Mouse (Mus musculus): ENCODE data around the gene Ctr9. TPM values are rescaled to one million over a fixed set of nuclear protein-coding genes. Genes with fewer than 3 reads are reported as not detected.

Gene Ctr9
- 10 to 100 TPM; 27.2 to 30.3 TPM for total RNA-seq (2021)
- long read RNA-seq, experiment 1, full-length matches to known transcripts: 11 of 17 reads
- long read RNA-seq, experiment 1, partial matches to known transcripts: 3 of 17 reads
- long read RNA-seq, experiment 1, other reads (novel, unspliced or antisense): 3 of 17 reads
- long read RNA-seq, experiment 2, full-length matches to known transcripts: 30 of 37 reads
- long read RNA-seq, experiment 2, partial matches to known transcripts: 2 of 37 reads
- long read RNA-seq, experiment 2, other reads (novel, unspliced or antisense): 5 of 37 reads

GRCm38 (mm10) chr7:111028281-111029045, at the start of gene Ctr9:
Gene Ctr9, plus strand, starts transcription at chr7:111028951.
- DNase-seq (ENCODE audit: low spot score in 2 of 2): peak; percentile 81 to 94

- DNase-seq (ENCODE audit: low spot score in 2 of 2): no peak
Measured at GRCm38 (mm10) chr7:110981036-110981435, 47.7 kb upstream of the Ctr9 start.

GRCm38 (mm10) chr7:110982053-110982705, 46.6 kb upstream of the Ctr9 start, which contains the start of gene Mrvi1:
Gene Mrvi1, minus strand, starts transcription at chr7:110982461.
- peak; percentile 42 to 68 for DNase-seq (ENCODE audit: low spot score in 2 of 2)

- peak; percentile 38 to 55 for DNase-seq (ENCODE audit: low spot score in 2 of 2)
Measured at GRCm38 (mm10) chr7:110982764-110983163, 46.0 kb upstream of the Ctr9 start.

GRCm38 (mm10) chr7:110983621-110984020, 45.1 kb upstream of the Ctr9 start:
- no peak for DNase-seq (ENCODE audit: low spot score in 2 of 2)

- no peak for DNase-seq (ENCODE audit: low spot score in 2 of 2)
Measured at GRCm38 (mm10) chr7:110985581-110986265, 43.0 kb upstream of the Ctr9 start.

GRCm38 (mm10) chr7:110988081-110988480, 40.7 kb upstream of the Ctr9 start:
- no peak for DNase-seq (ENCODE audit: low spot score in 2 of 2)

- no peak for DNase-seq (ENCODE audit: low spot score in 2 of 2)
Measured at GRCm38 (mm10) chr7:110989286-110989879, 39.4 kb upstream of the Ctr9 start.

GRCm38 (mm10) chr7:110990356-110991220, 38.2 kb upstream of the Ctr9 start:
- DNase-seq (ENCODE audit: low spot score in 2 of 2): no peak

- DNase-seq (ENCODE audit: low spot score in 2 of 2): no peak
Measured at GRCm38 (mm10) chr7:110991221-110991494, 37.6 kb upstream of the Ctr9 start.

- DNase-seq (ENCODE audit: low spot score in 2 of 2): no peak
Measured at GRCm38 (mm10) chr7:110998887-110999827, 29.6 kb upstream of the Ctr9 start.

- no peak for DNase-seq (ENCODE audit: low spot score in 2 of 2)
Measured at GRCm38 (mm10) chr7:111004136-111004840, 24.5 kb upstream of the Ctr9 start.

- DNase-seq (ENCODE audit: low spot score in 2 of 2): no peak
Measured at GRCm38 (mm10) chr7:111014039-111014605, 14.6 kb upstream of the Ctr9 start.

- peak; percentile 87 to 91 for DNase-seq (ENCODE audit: low spot score in 2 of 2)
Measured at GRCm38 (mm10) chr7:111014893-111015292, 13.9 kb upstream of the Ctr9 start.

GRCm38 (mm10) chr7:111015731-111016130, 13.0 kb upstream of the Ctr9 start:
- DNase-seq (ENCODE audit: low spot score in 2 of 2): no peak

GRCm38 (mm10) chr7:111016921-111017320, 11.8 kb upstream of the Ctr9 start:
- no peak for DNase-seq (ENCODE audit: low spot score in 2 of 2)

- DNase-seq (ENCODE audit: low spot score in 2 of 2): no peak
Measured at GRCm38 (mm10) chr7:111020814-111021213, 7.9 kb upstream of the Ctr9 start.

- DNase-seq (ENCODE audit: low spot score in 2 of 2): no peak
Measured at GRCm38 (mm10) chr7:111024068-111024594, 4.6 kb upstream of the Ctr9 start.
